Mouse (Mus musculus) adrenal gland, postnatal 36 days (tissue): ENCODE data around the gene Rxfp3. TPM values are rescaled to one million over a fixed set of nuclear protein-coding genes. Genes with fewer than 3 reads are reported as not detected.
"Not testable (repeated sequence)": the region's sequence is repeated elsewhere in the genome, so short reads cannot be mapped to it uniquely, and the experiment has no call there.

Experiments used
- DNase-seq, 2 experiments: peaks; one replicate each; pipeline ENCODE4 v3.0.0; 2021; ENCODE audit warnings: mixed read lengths in 1 of 2
- total RNA-seq, 2 experiments: library from RNA; stranded (reverse); gene quantifications; 2 replicates each; pipeline ENCODE4 v1.2.3; 2021

Gene Rxfp3
- total RNA-seq, 2 experiments from 2014 or later = not detected

GRCm38 (mm10) chr15:11035947-11036474 lies 1.8 kb downstream of the Rxfp3 start:
- no peak for DNase-seq

GRCm38 (mm10) chr15:11030188-11030587 lies 7.6 kb downstream of the Rxfp3 start:
- DNase-seq = no peak

GRCm38 (mm10) chr15:11026801-11027561 lies 10.8 kb downstream of the Rxfp3 start:
- no peak for DNase-seq

- DNase-seq = no peak
Measured at GRCm38 (mm10) chr15:11014931-11015330, 22.9 kb downstream of the Rxfp3 start.

- no peak for DNase-seq
Measured at GRCm38 (mm10) chr15:11010976-11011548, 26.7 kb downstream of the Rxfp3 start.

- no peak for DNase-seq
Measured at GRCm38 (mm10) chr15:11008756-11009155, 29.0 kb downstream of the Rxfp3 start.

GRCm38 (mm10) chr15:11004646-11005045 lies 33.1 kb downstream of the Rxfp3 start:
- DNase-seq = no peak

- DNase-seq = no peak
Measured at GRCm38 (mm10) chr15:11003791-11004190, 34.0 kb downstream of the Rxfp3 start.

GRCm38 (mm10) chr15:11000421-11000820 lies 37.4 kb downstream of the Rxfp3 start, which contains the start of gene Slc45a2:
Gene Slc45a2 (plus strand): TSS chr15:11000721.
- no peak for DNase-seq

- no peak for DNase-seq
Measured at GRCm38 (mm10) chr15:10999832-11000231, 38.0 kb downstream of the Rxfp3 start.

GRCm38 (mm10) chr15:10991566-10991965 lies 46.2 kb downstream of the Rxfp3 start:
- DNase-seq = no peak

- DNase-seq = no peak
Measured at GRCm38 (mm10) chr15:10990411-10990810, 47.4 kb downstream of the Rxfp3 start.

- not testable (repeated sequence) for DNase-seq
Measured at GRCm38 (mm10) chr15:10986477-10986876, 51.3 kb downstream of the Rxfp3 start.

GRCm38 (mm10) chr15:10985756-10986155 lies 52.0 kb downstream of the Rxfp3 start:
- DNase-seq = no peak

Other genes starting within 250 kb of the Rxfp3 start
- 1 to 10 TPM; 1.2 to 1.3 TPM for gene C1qtnf3, start 85.7 kb downstream of the Rxfp3 start, total RNA-seq
- gene Amacr, start 56.2 kb downstream of the Rxfp3 start, total RNA-seq = 10 to 100 TPM; 14.4 to 20.0 TPM
- gene Slc45a2, start 37.3 kb downstream of the Rxfp3 start, total RNA-seq = not detected
- gene Adamts12, start 26.8 kb upstream of the Rxfp3 start, total RNA-seq = 1 to 10 TPM; 5.8 to 9.1 TPM